Mouse (Mus musculus): Measurements from ENCODE around the gene Sipa1l2. TPM values are rescaled to one million over a fixed set of nuclear protein-coding genes. Genes with fewer than 3 reads are reported as not detected.

The Sipa1l2 gene
- polyA plus RNA-seq, 1 experiment, result 35.6 TPM

GRCm38 (mm10) chr8:125385519-125386150 is 184.0 kb downstream of the Sipa1l2 start:
- WGBS, result 38% methylated on average over 6 of the region's 6 CpGs
- Histone ChIP-seq H3K4me1 (ENCODE audit: control insufficient read depth, insufficient read depth, low read length) (peaks cover 37% of the 10 kb centered on the region), H3K27ac (ENCODE audit: insufficient read depth, low read length) (no peak overlapping the region), H3K27me3 (ENCODE audit: control insufficient read depth, insufficient read depth, low read length) (no peaks in the 10 kb centered on the region), H3K4me3 (replicated peaks; ENCODE audit: insufficient read depth, low read depth, low read length) (no peak overlapping the region)
- peak; percentile 48 to 63 for DNase-seq
- TF ChIP-seq POLR2A (IDR thresholded peaks at IDR 0.05; ENCODE audit: borderline replicate concordance, insufficient read depth, low read length) (no peak), CTCF (IDR thresholded peaks at IDR 0.05; ENCODE audit: borderline replicate concordance, insufficient read depth, low read depth, low read length) (no peak)

DNA sequence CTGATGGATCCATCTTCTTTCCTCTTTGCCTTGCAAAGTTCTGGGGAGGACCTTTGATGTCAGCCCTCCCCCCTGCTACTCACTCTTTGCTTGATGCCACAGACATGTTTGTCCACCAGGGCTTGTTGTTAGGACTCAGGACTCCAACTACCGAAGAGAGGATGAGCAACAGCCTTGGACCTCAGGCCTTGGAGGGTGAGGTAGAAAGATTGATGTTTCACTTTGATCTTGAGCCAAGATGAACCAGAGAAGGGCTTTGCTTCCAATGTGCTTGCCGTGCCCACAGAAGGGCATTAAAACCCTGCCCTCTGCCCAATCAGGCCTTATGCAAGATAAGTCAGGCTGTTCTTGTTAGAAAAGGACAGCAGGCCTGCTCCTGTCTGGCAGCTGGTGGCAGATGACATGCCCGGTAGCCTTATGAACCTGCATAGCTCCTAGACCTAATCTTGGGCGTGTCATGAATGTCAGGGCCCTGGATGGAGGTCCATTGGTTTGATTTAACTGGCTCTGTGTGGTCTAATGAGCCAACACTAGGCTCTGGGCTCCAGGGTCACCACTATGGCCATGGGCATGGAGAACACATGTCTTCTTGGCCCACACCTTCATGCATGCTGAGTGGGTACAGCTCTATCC is 184.9 kb downstream of the Sipa1l2 start:
- Histone ChIP-seq H3K27me3 (ENCODE audit: control insufficient read depth, insufficient read depth, low read length) (no peaks in the 10 kb centered on the region), H3K4me1 (ENCODE audit: control insufficient read depth, insufficient read depth, low read length) (peaks cover 30% of the 10 kb centered on the region), H3K27ac (ENCODE audit: insufficient read depth, low read length) (no peak overlapping the region), H3K4me3 (replicated peaks; ENCODE audit: insufficient read depth, low read depth, low read length) (no peak overlapping the region)
- DNase-seq, result no peak
- TF ChIP-seq POLR2A (IDR thresholded peaks at IDR 0.05; ENCODE audit: borderline replicate concordance, insufficient read depth, low read length) (no peak), CTCF (IDR thresholded peaks at IDR 0.05; ENCODE audit: borderline replicate concordance, insufficient read depth, low read depth, low read length) (no peak)
- WGBS, result 78% methylated on average over 4 of the region's 4 CpGs

- 91% methylated on average over 3 of the region's 3 CpGs for WGBS
- H3K27me3 ChIP-seq (ENCODE audit: control insufficient read depth, insufficient read depth, low read length), result no peaks in the 10 kb centered on the region
- no peak overlapping the region for H3K27ac ChIP-seq (ENCODE audit: insufficient read depth, low read length)
- peaks cover 15% of the 10 kb centered on the region for H3K4me1 ChIP-seq (ENCODE audit: control insufficient read depth, insufficient read depth, low read length)
- H3K4me3 ChIP-seq (replicated peaks; ENCODE audit: insufficient read depth, low read depth, low read length), result no peak overlapping the region
- DNase-seq, result no peak
- no peak for TF ChIP-seq CTCF (IDR thresholded peaks at IDR 0.05; ENCODE audit: borderline replicate concordance, insufficient read depth, low read depth, low read length)
- TF ChIP-seq POLR2A (IDR thresholded peaks at IDR 0.05; ENCODE audit: borderline replicate concordance, insufficient read depth, low read length), result no peak
These were observed 187.9 kb downstream of the Sipa1l2 start for GRCm38 (mm10) chr8:125381674-125382073.

DNA sequence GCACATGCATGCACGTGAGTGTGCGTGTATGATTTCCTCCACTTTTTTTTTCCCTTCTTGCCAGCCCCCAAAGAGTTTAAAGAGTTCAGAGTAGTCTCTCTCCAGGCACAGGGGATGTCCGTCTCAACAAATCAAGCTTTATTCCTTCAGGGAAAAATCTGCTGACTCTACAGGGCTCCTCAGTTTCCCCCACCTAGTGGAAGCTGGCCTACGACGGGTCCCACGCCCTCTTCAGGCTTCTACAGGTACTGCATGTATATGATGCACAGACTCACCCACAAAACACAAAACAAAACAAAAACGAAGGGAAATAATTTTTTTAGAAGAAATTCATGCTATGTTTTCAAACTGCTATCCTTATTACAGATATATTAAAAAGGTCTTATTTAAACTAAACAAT is 189.7 kb downstream of the Sipa1l2 start:
- TF ChIP-seq POLR2A (IDR thresholded peaks at IDR 0.05; ENCODE audit: borderline replicate concordance, insufficient read depth, low read length) (no peak), CTCF (IDR thresholded peaks at IDR 0.05; ENCODE audit: borderline replicate concordance, insufficient read depth, low read depth, low read length) (no peak)
- WGBS, result 50% methylated on average over 7 of the region's 7 CpGs

DNA sequence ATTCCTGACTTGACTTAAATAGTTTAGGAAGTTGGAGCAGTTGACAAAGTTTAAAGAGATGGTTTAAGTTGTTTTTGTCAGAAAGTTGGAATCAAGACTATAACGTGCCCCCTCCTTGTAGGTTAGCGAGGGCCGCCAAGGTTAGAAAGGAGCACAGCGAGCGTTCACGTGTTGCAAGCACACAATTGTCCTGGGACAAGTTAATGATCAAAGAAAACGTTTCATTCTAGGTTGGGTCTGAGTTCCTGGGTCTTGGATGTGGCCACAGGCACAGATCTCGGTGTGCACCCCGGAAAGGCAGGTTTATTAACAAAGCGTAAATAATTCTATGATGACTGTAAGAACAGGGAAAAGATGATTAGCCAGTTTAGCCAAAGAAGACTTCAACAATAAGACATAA is 190.5 kb downstream of the Sipa1l2 start:
- TF ChIP-seq CTCF (IDR thresholded peaks at IDR 0.05; ENCODE audit: borderline replicate concordance, insufficient read depth, low read depth, low read length), result no peak
- no peak for TF ChIP-seq POLR2A (IDR thresholded peaks at IDR 0.05; ENCODE audit: borderline replicate concordance, insufficient read depth, low read length)
- H3K4me3 ChIP-seq (replicated peaks; ENCODE audit: insufficient read depth, low read depth, low read length), result no peak overlapping the region
- WGBS, result 80% methylated on average over 10 of the region's 10 CpGs
- no peak overlapping the region for H3K27ac ChIP-seq (ENCODE audit: insufficient read depth, low read length)
- H3K4me1 ChIP-seq (ENCODE audit: control insufficient read depth, insufficient read depth, low read length), result no peaks in the 10 kb centered on the region; the same call in 1 of the 2 replicates
- no peak for DNase-seq
- no peaks in the 10 kb centered on the region for H3K27me3 ChIP-seq (ENCODE audit: control insufficient read depth, insufficient read depth, low read length)

More for the DNA sequence above, 189.7 kb downstream of the Sipa1l2 start:
- Histone ChIP-seq H3K4me3 (replicated peaks; ENCODE audit: insufficient read depth, low read depth, low read length) (no peak overlapping the region), H3K27me3 (ENCODE audit: control insufficient read depth, insufficient read depth, low read length) (no peaks in the 10 kb centered on the region), H3K4me1 (ENCODE audit: control insufficient read depth, insufficient read depth, low read length) (peaks cover 5% of the 10 kb centered on the region), H3K27ac (ENCODE audit: insufficient read depth, low read length) (no peak overlapping the region)
- no peak for DNase-seq

GRCm38 (mm10) chr8:125377704-125378103 is 191.9 kb downstream of the Sipa1l2 start:
- no peak overlapping the region for H3K27ac ChIP-seq (ENCODE audit: insufficient read depth, low read length)
- no peaks in the 10 kb centered on the region for H3K27me3 ChIP-seq (ENCODE audit: control insufficient read depth, insufficient read depth, low read length)
- H3K4me3 ChIP-seq (replicated peaks; ENCODE audit: insufficient read depth, low read depth, low read length), result no peak overlapping the region
- H3K4me1 ChIP-seq (ENCODE audit: control insufficient read depth, insufficient read depth, low read length), result no peaks in the 10 kb centered on the region
- DNase-seq, result no peak
- WGBS, result 83% methylated on average over 3 of the region's 3 CpGs
- TF ChIP-seq POLR2A (IDR thresholded peaks at IDR 0.05; ENCODE audit: borderline replicate concordance, insufficient read depth, low read length) (no peak), CTCF (IDR thresholded peaks at IDR 0.05; ENCODE audit: borderline replicate concordance, insufficient read depth, low read depth, low read length) (no peak)

DNA sequence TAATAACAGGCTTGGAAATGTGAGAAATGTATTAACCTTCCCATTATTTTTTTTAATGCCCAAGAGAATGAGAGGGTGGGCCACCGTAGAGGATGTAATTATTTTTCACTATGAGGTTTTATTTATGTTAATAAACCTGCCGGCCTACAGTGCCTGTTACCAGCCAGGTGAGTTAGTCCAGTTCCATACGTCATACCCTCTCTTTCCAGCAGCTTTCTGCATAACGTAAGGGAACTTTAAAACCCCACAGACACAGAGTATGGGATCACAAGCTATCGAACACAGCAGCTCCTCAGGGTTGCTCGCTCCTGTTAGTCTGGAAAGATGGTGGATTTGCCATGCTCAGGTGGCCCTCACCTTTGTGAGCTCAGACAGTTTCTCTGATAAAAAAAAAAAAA is 193.2 kb downstream of the Sipa1l2 start:
- no peaks in the 10 kb centered on the region for H3K4me1 ChIP-seq (ENCODE audit: control insufficient read depth, insufficient read depth, low read length)
- TF ChIP-seq CTCF (IDR thresholded peaks at IDR 0.05; ENCODE audit: borderline replicate concordance, insufficient read depth, low read depth, low read length) (no peak), POLR2A (IDR thresholded peaks at IDR 0.05; ENCODE audit: borderline replicate concordance, insufficient read depth, low read length) (no peak)
- DNase-seq, result no peak
- no peak overlapping the region for H3K4me3 ChIP-seq (replicated peaks; ENCODE audit: insufficient read depth, low read depth, low read length)
- WGBS, result 94% methylated on average over 6 of the region's 6 CpGs
- H3K27ac ChIP-seq (ENCODE audit: insufficient read depth, low read length), result no peak overlapping the region
- H3K27me3 ChIP-seq (ENCODE audit: control insufficient read depth, insufficient read depth, low read length), result no peaks in the 10 kb centered on the region
